Mouse (Mus musculus) T-helper 17 cell (primary cell): ENCODE measurements around the gene Kif26a.

ENCODE experiments used
- in situ Hi-C, 2 experiments: fragments of 300-600 bp; cut with MboI, MseI; formaldehyde crosslinking; loops; 1 replicate in 1 of 2; 2 replicates in 1 of 2; pipeline ENCODE4 v1.15.1; 2025; ENCODE audit warnings: high pct_unique_total_duplicates in 2 of 2

Kif26a gene

GRCm38 (mm10) chr12:112145875-112146651 is at the start of gene Kif26a:
TSS of gene Kif26a (plus strand) at chr12:112146208.
- in situ Hi-C loops: loop anchor here in 1 of 2 experiments (5.0 kb wide), 2 partner anchors 316 to 391 kb away; no protein-coding TSS in a partner anchor

GRCm38 (mm10) chr12:112096733-112097117 is 49.3 kb upstream of the Kif26a start:
- in situ Hi-C loops: no loop called here

GRCm38 (mm10) chr12:112100106-112100505 is 45.9 kb upstream of the Kif26a start:
- in situ Hi-C loops: no loop called here

- in situ Hi-C loops: no loop called here
Observed at GRCm38 (mm10) chr12:112101045-112101444, 45.0 kb upstream of the Kif26a start.

GRCm38 (mm10) chr12:112103179-112103578 is 42.8 kb upstream of the Kif26a start:
- in situ Hi-C loops: no loop called here

GRCm38 (mm10) chr12:112104890-112105289 is 41.1 kb upstream of the Kif26a start:
- in situ Hi-C loops: no loop called here

GRCm38 (mm10) chr12:112106541-112106971 is 39.5 kb upstream of the Kif26a start, which contains the start of gene Aspg:
TSS of gene Aspg (plus strand) at chr12:112106679.
- in situ Hi-C loops: no loop called here

- in situ Hi-C loops: no loop called here
Observed at GRCm38 (mm10) chr12:112107685-112108084, 38.3 kb upstream of the Kif26a start.

- in situ Hi-C loops: no loop called here
Observed at GRCm38 (mm10) chr12:112108696-112109445, 37.1 kb upstream of the Kif26a start.

- in situ Hi-C loops: no loop called here
Observed at GRCm38 (mm10) chr12:112109701-112110100, 36.3 kb upstream of the Kif26a start.

- in situ Hi-C loops: no loop called here
Observed at GRCm38 (mm10) chr12:112111323-112111722, 34.7 kb upstream of the Kif26a start.

- in situ Hi-C loops: no loop called here
Observed at GRCm38 (mm10) chr12:112112235-112112634, 33.8 kb upstream of the Kif26a start.

- in situ Hi-C loops: no loop called here
Observed at GRCm38 (mm10) chr12:112112686-112113396, 33.2 kb upstream of the Kif26a start.

GRCm38 (mm10) chr12:112113710-112114109 is 32.3 kb upstream of the Kif26a start:
- in situ Hi-C loops: no loop called here

- in situ Hi-C loops: no loop called here
Observed at GRCm38 (mm10) chr12:112117006-112117405, 29.0 kb upstream of the Kif26a start.

GRCm38 (mm10) chr12:112117649-112118048 is 28.4 kb upstream of the Kif26a start:
- in situ Hi-C loops: no loop called here

- in situ Hi-C loops: loop anchor here in 1 of 2 experiments (10.0 kb wide), 1 partner anchor 1294 kb away; no protein-coding TSS in a partner anchor
Observed at GRCm38 (mm10) chr12:112121188-112121587, 24.8 kb upstream of the Kif26a start.

GRCm38 (mm10) chr12:112125903-112126302 is 20.1 kb upstream of the Kif26a start:
- in situ Hi-C loops: loop anchor here in 1 of 2 experiments (10.0 kb wide), 1 partner anchor 1289 kb away; no protein-coding TSS in a partner anchor

GRCm38 (mm10) chr12:112126931-112127635 is 18.9 kb upstream of the Kif26a start:
- in situ Hi-C loops: loop anchor here in 1 of 2 experiments (10.0 kb wide), 1 partner anchor 1288 kb away; no protein-coding TSS in a partner anchor

- in situ Hi-C loops: loop anchor here in 1 of 2 experiments (10.0 kb wide), 1 partner anchor 1286 kb away; no protein-coding TSS in a partner anchor
Observed at GRCm38 (mm10) chr12:112128526-112128925, 17.5 kb upstream of the Kif26a start.
